Mouse (Mus musculus): ENCODE results near the gene Plekhb2. TPM values are rescaled to one million over a fixed set of nuclear protein-coding genes. Genes with fewer than 3 reads are reported as not detected.

The Plekhb2 gene
- total and polyA plus RNA-seq, 3 experiments, result 72.7 to 117 (median 102) TPM

GRCm38 (mm10) chr1:34819225-34819910, 30.4 kb upstream of the Plekhb2 start:
- Histone ChIP-seq H3K9ac (ENCODE audit: low read depth, low read length) (no peak overlapping the region), H3K4me1 (ENCODE audit: control insufficient read depth, insufficient read depth, low read length) (peaks cover 4% of the 10 kb centered on the region), H3K27me3 (ENCODE audit: control insufficient read depth, insufficient read depth, low read length) (no peaks in the 10 kb centered on the region), H3K36me3 (ENCODE audit: control insufficient read depth, insufficient read depth, low read length) (no peaks in the 10 kb centered on the region), H3K79me2 (replicated peaks; ENCODE audit: control insufficient read depth, insufficient read depth, low read length) (peaks cover 5% of the 10 kb centered on the region), H3K4me3 (no peak overlapping the region), H3K27ac (no peak overlapping the region)
- TF ChIP-seq EP300 (IDR thresholded peaks at IDR 0.05; ENCODE audit: insufficient read depth, low read depth, low read length) (no peak), POLR2A (IDR thresholded peaks at IDR 0.05; ENCODE audit: insufficient read depth, low read depth, low read length) (no peak), CTCF (IDR thresholded peaks at IDR 0.05) (no peak)
- no peak for DNase-seq
- WGBS, result 93% methylated on average over 6 of the region's 6 CpGs
- intact Hi-C loops (cut with DNase I), result no loop called here

DNA sequence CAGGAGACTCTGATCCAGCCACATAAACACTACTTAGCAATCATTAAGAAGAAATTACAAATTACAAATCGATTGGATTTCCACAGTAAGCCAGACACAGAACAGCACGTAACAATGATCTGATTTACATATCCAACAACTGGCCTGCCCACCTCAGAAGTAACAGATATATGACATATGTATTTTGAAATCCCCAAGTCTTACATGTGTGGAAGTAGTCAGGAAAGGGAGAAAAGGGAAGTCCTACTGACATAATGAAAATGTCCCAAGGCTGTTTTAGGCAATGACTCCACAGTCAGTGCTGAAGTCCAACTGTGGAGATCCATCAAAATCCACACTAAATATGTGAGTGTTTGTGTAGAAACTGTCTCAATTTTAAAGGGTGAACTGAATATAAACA, 28.4 kb upstream of the Plekhb2 start:
- Histone ChIP-seq H3K79me2 (replicated peaks; ENCODE audit: control insufficient read depth, insufficient read depth, low read length) (peaks cover 7% of the 10 kb centered on the region), H3K4me1 (ENCODE audit: control insufficient read depth, insufficient read depth, low read length) (peaks cover 6% of the 10 kb centered on the region), H3K36me3 (ENCODE audit: control insufficient read depth, insufficient read depth, low read length) (peaks cover 5% of the 10 kb centered on the region), H3K27me3 (ENCODE audit: control insufficient read depth, insufficient read depth, low read length) (no peaks in the 10 kb centered on the region), H3K9ac (ENCODE audit: low read depth, low read length) (no peak overlapping the region), H3K27ac (no peak overlapping the region), H3K4me3 (no peak overlapping the region)
- DNase-seq, result no peak
- WGBS, result 93% methylated on average over 2 of the region's 2 CpGs
- intact Hi-C loops (cut with DNase I), result no loop called here
- TF ChIP-seq EP300 (IDR thresholded peaks at IDR 0.05; ENCODE audit: insufficient read depth, low read depth, low read length), result no peak
- TF ChIP-seq POLR2A (IDR thresholded peaks at IDR 0.05; ENCODE audit: insufficient read depth, low read depth, low read length), result no peak
- TF ChIP-seq CTCF (IDR thresholded peaks at IDR 0.05), result no peak

DNA sequence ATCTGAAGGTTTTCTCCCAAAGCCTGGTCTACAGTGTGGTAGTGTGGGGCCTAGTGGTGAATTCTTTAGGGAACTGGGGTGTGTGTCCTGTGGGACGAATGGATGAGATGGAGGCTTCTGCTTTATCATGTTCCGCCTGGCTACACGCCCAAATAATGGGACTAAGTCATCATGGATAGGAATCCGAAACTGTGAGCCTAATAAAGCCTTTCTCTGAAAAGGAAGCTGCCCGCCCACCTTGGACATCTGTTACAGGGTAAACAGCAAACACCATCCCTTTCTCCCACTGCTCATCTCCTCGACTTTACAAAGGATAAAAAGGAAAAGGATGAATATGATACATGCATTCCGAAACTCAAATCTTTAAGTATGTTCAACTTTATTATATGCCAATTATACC, 27.8 kb upstream of the Plekhb2 start:
- Histone ChIP-seq H3K27me3 (ENCODE audit: control insufficient read depth, insufficient read depth, low read length) (no peaks in the 10 kb centered on the region), H3K4me3 (no peak overlapping the region), H3K9ac (ENCODE audit: low read depth, low read length) (no peak overlapping the region), H3K36me3 (ENCODE audit: control insufficient read depth, insufficient read depth, low read length) (peaks cover 8% of the 10 kb centered on the region), H3K4me1 (ENCODE audit: control insufficient read depth, insufficient read depth, low read length) (peaks cover 6% of the 10 kb centered on the region), H3K79me2 (replicated peaks; ENCODE audit: control insufficient read depth, insufficient read depth, low read length) (peaks cover 7% of the 10 kb centered on the region), H3K27ac (no peak overlapping the region)
- no peak for TF ChIP-seq POLR2A (IDR thresholded peaks at IDR 0.05; ENCODE audit: insufficient read depth, low read depth, low read length)
- TF ChIP-seq EP300 (IDR thresholded peaks at IDR 0.05; ENCODE audit: insufficient read depth, low read depth, low read length), result no peak
- TF ChIP-seq CTCF (IDR thresholded peaks at IDR 0.05), result no peak
- no peak for DNase-seq
- intact Hi-C loops (cut with DNase I), result no loop called here
- WGBS, result 82% methylated on average over 7 of the region's 7 CpGs

DNA sequence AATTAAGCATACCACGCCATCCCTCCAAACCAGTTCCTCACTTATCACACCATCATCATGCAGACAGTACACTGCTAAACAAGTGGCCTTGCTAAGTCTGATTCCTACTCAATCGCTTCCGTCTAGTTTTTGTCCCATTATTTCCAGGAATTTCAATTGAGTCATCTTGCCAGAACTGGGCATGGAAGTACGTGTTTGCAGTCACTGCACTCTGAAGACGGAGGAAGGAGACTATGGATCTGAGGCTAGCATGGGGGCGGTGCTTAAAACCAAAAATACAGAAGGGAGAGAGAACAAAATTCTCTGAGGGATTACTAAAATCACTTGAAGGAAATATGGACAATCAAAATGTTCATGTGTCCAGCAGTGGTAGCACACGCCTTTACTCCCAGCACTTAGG, 27.0 kb upstream of the Plekhb2 start:
- Histone ChIP-seq H3K4me1 (ENCODE audit: control insufficient read depth, insufficient read depth, low read length) (peaks cover 7% of the 10 kb centered on the region), H3K27ac (no peak overlapping the region), H3K27me3 (ENCODE audit: control insufficient read depth, insufficient read depth, low read length) (no peaks in the 10 kb centered on the region), H3K4me3 (no peak overlapping the region), H3K36me3 (ENCODE audit: control insufficient read depth, insufficient read depth, low read length) (peaks cover 14% of the 10 kb centered on the region), H3K79me2 (replicated peaks; ENCODE audit: control insufficient read depth, insufficient read depth, low read length) (peaks cover 7% of the 10 kb centered on the region), H3K9ac (ENCODE audit: low read depth, low read length) (no peak overlapping the region)
- 83% methylated on average over 7 of the region's 7 CpGs for WGBS
- intact Hi-C loops (cut with DNase I), result no loop called here
- no peak for DNase-seq
- TF ChIP-seq CTCF (IDR thresholded peaks at IDR 0.05) (no peak), POLR2A (IDR thresholded peaks at IDR 0.05; ENCODE audit: insufficient read depth, low read depth, low read length) (no peak), EP300 (IDR thresholded peaks at IDR 0.05; ENCODE audit: insufficient read depth, low read depth, low read length) (no peak)

- DNase-seq, result peak in 1 of 2 experiments; percentile 28
- H3K4me3 ChIP-seq, result no peak overlapping the region
- no peak overlapping the region for H3K27ac ChIP-seq
- no peaks in the 10 kb centered on the region for H3K27me3 ChIP-seq (ENCODE audit: control insufficient read depth, insufficient read depth, low read length)
- H3K36me3 ChIP-seq (ENCODE audit: control insufficient read depth, insufficient read depth, low read length), result peaks cover 18% of the 10 kb centered on the region
- intact Hi-C loops (cut with DNase I), result no loop called here
- H3K9ac ChIP-seq (ENCODE audit: low read depth, low read length), result no peak overlapping the region
- peaks cover 11% of the 10 kb centered on the region for H3K4me1 ChIP-seq (ENCODE audit: control insufficient read depth, insufficient read depth, low read length)
- WGBS, result 69% methylated on average over 6 of the region's 6 CpGs
- TF ChIP-seq POLR2A (IDR thresholded peaks at IDR 0.05; ENCODE audit: insufficient read depth, low read depth, low read length), result no peak
- TF ChIP-seq CTCF (IDR thresholded peaks at IDR 0.05), result no peak
- no peak for TF ChIP-seq EP300 (IDR thresholded peaks at IDR 0.05; ENCODE audit: insufficient read depth, low read depth, low read length)
- H3K79me2 ChIP-seq (replicated peaks; ENCODE audit: control insufficient read depth, insufficient read depth, low read length), result peaks cover 11% of the 10 kb centered on the region
Observed at GRCm38 (mm10) chr1:34823353-34823752, 26.4 kb upstream of the Plekhb2 start.

- 56% methylated on average over 8 of the region's 8 CpGs for whole genome bisulfite sequencing
- peaks cover 24% of the 10 kb centered on the region for H3K36me3 ChIP-seq (ENCODE audit: control insufficient read depth, insufficient read depth, low read length)
- DNase-seq, result no peak
- peaks cover 14% of the 10 kb centered on the region for H3K4me1 ChIP-seq (ENCODE audit: control insufficient read depth, insufficient read depth, low read length)
- no peak overlapping the region for H3K27ac ChIP-seq
- H3K27me3 ChIP-seq (ENCODE audit: control insufficient read depth, insufficient read depth, low read length), result no peaks in the 10 kb centered on the region
- TF ChIP-seq POLR2A (IDR thresholded peaks at IDR 0.05; ENCODE audit: insufficient read depth, low read depth, low read length), result no peak
- TF ChIP-seq EP300 (IDR thresholded peaks at IDR 0.05; ENCODE audit: insufficient read depth, low read depth, low read length), result no peak
- no peak for TF ChIP-seq CTCF (IDR thresholded peaks at IDR 0.05)
- intact Hi-C loops (cut with DNase I), result no loop called here
- H3K9ac ChIP-seq (ENCODE audit: low read depth, low read length), result no peak overlapping the region
- H3K79me2 ChIP-seq (replicated peaks; ENCODE audit: control insufficient read depth, insufficient read depth, low read length), result peaks cover 13% of the 10 kb centered on the region
- no peak overlapping the region for H3K4me3 ChIP-seq
Observed at GRCm38 (mm10) chr1:34824208-34824607, 25.6 kb upstream of the Plekhb2 start.
